Mouse (Mus musculus): ENCODE results near the gene Gpc4. TPM values are rescaled to one million over a fixed set of nuclear protein-coding genes. Genes with fewer than 3 reads are reported as not detected.

Gpc4 gene
- polyA plus RNA-seq (2014; fragmentation: Illumina TruSeq; extraction: RNeasy Lipid Tissue Mini Kit (QIAGEN cat#74804); ENCODE audit: low replicate concordance) = 18.0 TPM

GRCm38 (mm10) chrX:52164738-52165554 is at the start of gene Gpc4:
Gene Gpc4, minus strand, starts transcription at chrX:52165252.

Other genes with a start within 250 kb of the Gpc4 start
- not detected for gene 1700080O16Rik, start 192.5 kb downstream of the Gpc4 start, polyA plus RNA-seq (2014; fragmentation: Illumina TruSeq; extraction: RNeasy Lipid Tissue Mini Kit (QIAGEN cat#74804); ENCODE audit: low replicate concordance)